Mouse (Mus musculus) naive thymus-derived CD4-positive, alpha-beta T cell, adult 2 months (primary cell): Measurements from ENCODE around the gene Nudt1.

Source experiments
- DNase-seq: peaks from one replicate; pipeline ENCODE4 v3.0.0-alpha.2; 2011; ENCODE audit warnings: low read depth

The Nudt1 gene

GRCm38 (mm10) chr5:140382688-140383087, 61.2 kb downstream of the Nudt1 start:
- DNase-seq: no peak

- no peak for DNase-seq
These were observed 62.1 kb downstream of the Nudt1 start for GRCm38 (mm10) chr5:140383559-140383958.

DNA sequence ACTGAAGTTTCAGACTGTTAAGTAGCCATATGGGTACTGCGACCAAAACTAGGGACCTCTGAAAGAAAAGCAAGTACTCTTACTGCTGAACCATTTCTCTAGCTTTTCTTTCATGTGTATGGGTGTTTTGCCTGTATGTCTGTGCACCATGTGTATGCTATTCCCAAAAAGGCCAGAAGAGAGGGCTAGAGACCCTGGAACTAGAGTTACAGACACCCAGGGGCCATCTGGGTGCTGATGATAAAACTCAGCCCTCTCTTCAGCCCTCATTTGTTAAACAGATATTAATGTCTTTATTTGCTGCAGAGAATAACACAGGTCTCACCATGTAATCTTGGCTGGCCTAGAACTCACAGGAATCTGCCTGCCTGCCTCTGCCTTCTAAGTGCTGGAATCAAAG, 63.0 kb downstream of the Nudt1 start:
- DNase-seq: no peak

GRCm38 (mm10) chr5:140387236-140387635, 65.8 kb downstream of the Nudt1 start:
- no peak for DNase-seq
